Mouse (Mus musculus) midbrain, embryonic 14.5 days (tissue): ENCODE measurements at regions not wholly inside any gene's neighbourhood (a gene's known extent, or its start where the extent isn't known, plus 50 kb on each side); places are given as distances from the start of the nearest gene placed in this dataset.

ENCODE experiments used
- ATAC-seq: fragments of 200-750 bp; cut with Nextera tagmentation; 2 replicates; pipeline ENCODE4 v1.8.0; 2017; ENCODE audit warnings: moderate number of reproducible peaks, moderate library complexity; ENCODE audit not compliant: low FRiP score, low TSS enrichment
- DNase-seq: peaks from one replicate; pipeline ENCODE4 v3.0.0-alpha.2; 2015
- H3K27ac ChIP-seq: fragments of 300-500 bp; sonication (generic); replicated peaks from 2 replicates; pipeline ENCODE4 v1.5.1; 2014; ENCODE audit warnings: mild to moderate bottlenecking, low read depth, low read length, moderate library complexity
- H3K27me3 ChIP-seq: fragments of 300-500 bp; sonication (generic); 2 replicates; pipeline ENCODE4 v1.6.1; 2014; ENCODE audit warnings: low read length, control low read depth, mixed read lengths; ENCODE audit not compliant: control insufficient read depth, insufficient read depth
- H3K36me3 ChIP-seq: fragments of 300-500 bp; sonication (generic); 2 replicates; pipeline ENCODE4 v1.6.1; 2014; ENCODE audit warnings: low read length, control low read depth; ENCODE audit not compliant: control insufficient read depth, insufficient read depth
- H3K4me1 ChIP-seq: fragments of 300-500 bp; sonication (generic); 2 replicates; pipeline ENCODE4 v1.6.1; 2014; ENCODE audit warnings: mild to moderate bottlenecking, antibody characterized with exemption, low read length, control low read depth; ENCODE audit not compliant: control insufficient read depth, insufficient read depth
- H3K4me2 ChIP-seq: fragments of 300-500 bp; sonication (generic); 2 replicates; pipeline ENCODE4 v1.6.1; 2014; ENCODE audit warnings: mild to moderate bottlenecking, low read length, moderate library complexity
- H3K4me3 ChIP-seq: fragments of 300-500 bp; sonication (generic); replicated peaks from 2 replicates; pipeline ENCODE4 v1.5.1; 2014; ENCODE audit warnings: low read depth, low read length
- H3K9ac ChIP-seq: fragments of 300-500 bp; sonication (generic); replicated peaks from 2 replicates; pipeline ENCODE4 v1.6.1; 2014; ENCODE audit warnings: mild to moderate bottlenecking, low read length, moderate library complexity
- H3K9me3 ChIP-seq: fragments of 300-500 bp; sonication (generic); 2 replicates; pipeline ENCODE4 v1.6.1; 2016; ENCODE audit warnings: low read length, control low read depth, mixed read lengths; ENCODE audit not compliant: control insufficient read depth
- WGBS: fragments of 180-500 bp; shearing (Covaris S2); extraction: QIAGEN DNeasy Blood & Tissue Kit; methylation state at CpG from one replicate; pipeline ENCODE4 v1.1.7; 2014; 5-methylcytosine and 5-hydroxymethylcytosine counted together

- Histone ChIP-seq H3K27ac (no peak overlapping the region), H3K9ac (no peak overlapping the region), H3K36me3 (no peaks in the 10 kb centered on the region), H3K4me3 (no peak overlapping the region), H3K9me3 (no peaks in the 10 kb centered on the region), H3K27me3 (no peaks in the 10 kb centered on the region), H3K4me1 (no peaks in the 10 kb centered on the region), H3K4me2 (no peak overlapping the region)
- DNase-seq, result no peak
- WGBS, result 89% methylated on average over 3 of the region's 3 CpGs
- ATAC-seq, result no peak
These were observed 114.4 kb downstream of the H2afy start for GRCm38 (mm10) chr13:56021716-56022115.

- Histone ChIP-seq H3K4me2 (no peak overlapping the region), H3K27ac (no peak overlapping the region), H3K36me3 (no peaks in the 10 kb centered on the region), H3K9ac (no peak overlapping the region), H3K9me3 (no peaks in the 10 kb centered on the region), H3K4me1 (peaks cover 12% of the 10 kb centered on the region), H3K4me3 (no peak overlapping the region), H3K27me3 (no peaks in the 10 kb centered on the region)
- DNase-seq (no peak), ATAC-seq (no peak)
These were observed 122.2 kb downstream of the H2afy start for GRCm38 (mm10) chr13:56014006-56014405.

- Histone ChIP-seq H3K4me1 (peaks cover 12% of the 10 kb centered on the region), H3K36me3 (no peaks in the 10 kb centered on the region), H3K4me2 (no peak overlapping the region), H3K4me3 (no peak overlapping the region), H3K27ac (peak overlapping the region; percentile 54), H3K9me3 (no peaks in the 10 kb centered on the region), H3K9ac (no peak overlapping the region), H3K27me3 (no peaks in the 10 kb centered on the region)
- 35% methylated on average over 6 of the region's 6 CpGs for WGBS
- ATAC-seq, result no peak
- DNase-seq, result peak; percentile 73
These were observed 125.7 kb downstream of the H2afy start for GRCm38 (mm10) chr13:56010416-56010815.

DNA sequence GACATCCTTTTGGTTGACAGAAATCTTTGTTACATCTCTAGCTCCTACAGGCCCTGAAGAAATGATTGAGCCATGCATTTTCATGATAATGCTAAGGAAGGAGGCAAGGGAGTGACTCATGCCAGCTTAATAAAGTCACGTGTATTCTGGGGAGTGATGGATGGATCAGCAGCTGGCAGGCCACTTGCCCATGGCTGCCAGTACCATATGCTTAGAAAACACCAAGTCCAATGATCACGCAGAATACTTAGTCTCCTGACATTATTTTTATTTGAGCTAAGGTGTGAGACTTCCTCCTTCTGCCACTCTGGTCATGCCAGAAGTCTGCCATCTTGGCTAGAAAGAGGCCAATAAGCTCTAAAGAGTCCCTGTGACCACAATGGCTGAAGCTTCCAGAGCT is 129.3 kb downstream of the H2afy start:
- 79% methylated on average over 2 of the region's 2 CpGs for WGBS
- Histone ChIP-seq H3K36me3 (no peaks in the 10 kb centered on the region), H3K9ac (no peak overlapping the region), H3K27ac (no peak overlapping the region), H3K9me3 (no peaks in the 10 kb centered on the region), H3K27me3 (no peaks in the 10 kb centered on the region), H3K4me2 (no peak overlapping the region), H3K4me1 (peaks cover 12% of the 10 kb centered on the region), H3K4me3 (no peak overlapping the region)
- ATAC-seq, result no peak
- no peak for DNase-seq

DNA sequence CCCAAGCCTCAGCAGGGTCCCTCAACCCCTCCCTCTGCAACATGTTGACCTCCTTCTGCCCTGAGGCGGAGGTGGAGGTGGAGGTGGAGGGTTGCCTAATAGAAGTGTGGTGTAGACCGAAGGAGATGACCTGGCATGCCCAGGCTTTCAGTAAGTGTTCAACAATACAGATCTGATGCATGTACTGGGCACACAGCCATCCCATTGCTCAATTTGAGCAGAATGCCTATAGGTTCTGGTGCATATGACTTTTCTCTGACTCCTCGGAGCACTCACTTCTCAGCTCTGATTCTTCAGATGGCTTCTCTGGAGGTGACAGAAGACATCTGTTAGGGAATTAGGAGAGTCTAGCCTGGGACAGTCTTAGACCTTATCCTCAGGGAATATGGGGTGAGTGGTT is 130.4 kb downstream of the H2afy start:
- Histone ChIP-seq H3K36me3 (no peaks in the 10 kb centered on the region), H3K27me3 (no peaks in the 10 kb centered on the region), H3K9me3 (no peaks in the 10 kb centered on the region), H3K27ac (no peak overlapping the region), H3K9ac (no peak overlapping the region), H3K4me2 (no peak overlapping the region), H3K4me1 (peaks cover 8% of the 10 kb centered on the region), H3K4me3 (no peak overlapping the region)
- WGBS, result 85% methylated on average over 3 of the region's 3 CpGs
- no peak for DNase-seq
- ATAC-seq, result no peak

GRCm38 (mm10) chr13:56003724-56004393 is 132.3 kb downstream of the H2afy start:
- no peaks in the 10 kb centered on the region for H3K4me1 ChIP-seq
- DNase-seq, result no peak
- ATAC-seq, result no peak
- no peak overlapping the region for H3K27ac ChIP-seq
- H3K9ac ChIP-seq, result no peak overlapping the region
- H3K4me3 ChIP-seq, result no peak overlapping the region
- H3K27me3 ChIP-seq, result no peaks in the 10 kb centered on the region
- no peak overlapping the region for H3K4me2 ChIP-seq
- no peaks in the 10 kb centered on the region for H3K36me3 ChIP-seq
- 81% methylated on average over 18 of the region's 18 CpGs for WGBS
- H3K9me3 ChIP-seq, result no peaks in the 10 kb centered on the region

- Histone ChIP-seq H3K9me3 (no peaks in the 10 kb centered on the region), H3K4me3 (no peak overlapping the region), H3K9ac (no peak overlapping the region), H3K36me3 (no peaks in the 10 kb centered on the region), H3K27me3 (no peaks in the 10 kb centered on the region), H3K27ac (no peak overlapping the region), H3K4me2 (no peak overlapping the region), H3K4me1 (no peaks in the 10 kb centered on the region)
- no peak for ATAC-seq
- DNase-seq, result no peak
- WGBS, result 70% methylated on average over 4 of the region's 4 CpGs
These were observed 140.9 kb downstream of the H2afy start for GRCm38 (mm10) chr13:55995255-55995654.

DNA sequence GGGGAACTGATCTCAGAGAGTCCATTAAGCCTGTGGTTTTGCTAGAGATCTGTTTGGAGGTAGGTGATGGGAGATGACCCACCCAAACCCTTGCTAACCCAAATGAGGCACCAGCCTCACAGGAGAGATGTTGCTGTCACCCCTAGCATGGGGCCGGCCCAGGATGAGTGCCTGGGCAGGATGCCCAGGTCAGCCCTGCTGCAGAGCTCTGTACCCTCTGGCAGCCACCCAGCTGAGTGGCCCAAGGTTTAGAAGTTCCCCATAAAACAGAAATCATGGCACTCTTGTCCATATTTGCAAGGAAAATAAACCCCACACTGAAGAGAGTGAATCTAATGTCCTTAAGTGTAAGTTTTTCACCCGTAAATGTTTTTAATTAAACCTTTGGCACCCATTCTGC is 141.7 kb downstream of the H2afy start:
- no peaks in the 10 kb centered on the region for H3K36me3 ChIP-seq
- no peak for DNase-seq
- no peaks in the 10 kb centered on the region for H3K9me3 ChIP-seq
- no peaks in the 10 kb centered on the region for H3K27me3 ChIP-seq
- 93% methylated on average over 2 of the region's 2 CpGs for WGBS
- no peak overlapping the region for H3K4me2 ChIP-seq
- no peak overlapping the region for H3K4me3 ChIP-seq
- ATAC-seq, result no peak
- no peak overlapping the region for H3K27ac ChIP-seq
- H3K4me1 ChIP-seq, result no peaks in the 10 kb centered on the region
- no peak overlapping the region for H3K9ac ChIP-seq

GRCm38 (mm10) chr13:55992699-55993098 is 143.5 kb downstream of the H2afy start:
- DNase-seq (no peak), ATAC-seq (no peak)
- Histone ChIP-seq H3K36me3 (no peaks in the 10 kb centered on the region), H3K4me2 (no peak overlapping the region), H3K27ac (no peak overlapping the region), H3K4me3 (no peak overlapping the region), H3K4me1 (no peaks in the 10 kb centered on the region), H3K27me3 (no peaks in the 10 kb centered on the region), H3K9ac (no peak overlapping the region), H3K9me3 (no peaks in the 10 kb centered on the region)
- 89% methylated on average over 9 of the region's 9 CpGs for WGBS
